Mouse (Mus musculus) heart, adult 2 months (tissue): ENCODE results near the gene Ralgps2.

Experiments
- CTCF ChIP-seq: fragments of 200-600 bp; IDR thresholded peaks from 2 replicates; pipeline ENCODE4 v1.8.1; 2022; ENCODE audit warnings: antibody characterized with exemption, mild to moderate bottlenecking, moderate library complexity
- POLR2A ChIP-seq: fragments of 200-500 bp; IDR thresholded peaks from 2 replicates; pipeline ENCODE4 v1.6.1; 2011; ENCODE audit warnings: mild to moderate bottlenecking, low read depth, low read length, control low read depth; ENCODE audit not compliant: insufficient read depth

- TF ChIP-seq POLR2A (no peak), CTCF (peak; percentile 32; the same call in 1 of the 2 replicates)
Measured at GRCm38 (mm10) chr1:156764584-156764983, 174.8 kb downstream of the Ralgps2 start.
